Mouse (Mus musculus) macrophage (primary cell): ENCODE measurements around the gene Mitf. TPM values are rescaled to one million over a fixed set of nuclear protein-coding genes. Genes with fewer than 3 reads are reported as not detected.

ENCODE experiments used
- H3K27ac ChIP-seq: fragments of 350-480 bp; formaldehyde crosslinking; 2 replicates; pipeline ENCODE4 v1.9.0; 2021
- H3K36me3 ChIP-seq: fragments of 350-480 bp; formaldehyde crosslinking; 2 replicates; pipeline ENCODE4 v1.9.0; 2021; ENCODE audit errors: inconsistent target
- H3K4me3 ChIP-seq: fragments of 350-480 bp; formaldehyde crosslinking; 2 replicates; pipeline ENCODE4 v1.9.0; 2021; ENCODE audit errors: inconsistent target
- H3K79me2 ChIP-seq: fragments of 350-480 bp; formaldehyde crosslinking; 2 replicates; pipeline ENCODE4 v1.9.0; 2021; ENCODE audit errors: inconsistent target
- WGBS: methylation state at CpG from one replicate; pipeline ENCODE4 v1.1.7; 2026; ENCODE audit warnings: inconsistent platforms; ENCODE audit not compliant: missing documents; 5-methylcytosine and 5-hydroxymethylcytosine counted together
- polyA plus RNA-seq: library from polyadenylated mRNA; stranded (reverse); fragments of 250-400 nt; gene quantifications from 3 replicates; pipeline ENCODE4 v1.2.4, GENCODE M21; 2018; ENCODE audit warnings: inconsistent platforms

Mitf gene
- polyA plus RNA-seq, 1 experiment from 2014 or later: 41.8 TPM

- WGBS: 95% methylated on average over 10 of the region's 10 CpGs
- H3K79me2 ChIP-seq: peaks cover 7% of the 10 kb centered on the region; the same call in 1 of the 2 replicates
These were observed 149.8 kb downstream of the Mitf start for GRCm38 (mm10) chr6:97956636-97957035.

GRCm38 (mm10) chr6:97958276-97958675 lies 151.4 kb downstream of the Mitf start:
- no peak overlapping the region for H3K4me3 ChIP-seq
- H3K27ac ChIP-seq: no peak overlapping the region
- H3K36me3 ChIP-seq: peaks cover 15% of the 10 kb centered on the region; the same call in 1 of the 2 replicates
- no peaks in the 10 kb centered on the region; the same call in 1 of the 2 replicates for H3K79me2 ChIP-seq
- WGBS: 92% methylated on average over 4 of the region's 4 CpGs

More at GRCm38 (mm10) chr6:97956636-97957035, 149.8 kb downstream of the Mitf start:
- Histone ChIP-seq H3K27ac (no peak overlapping the region), H3K36me3 (peaks cover 22% of the 10 kb centered on the region; the same call in 1 of the 2 replicates), H3K4me3 (no peak overlapping the region)

GRCm38 (mm10) chr6:97961776-97962175 lies 154.9 kb downstream of the Mitf start:
- no peak overlapping the region for H3K27ac ChIP-seq
- peaks cover 8% of the 10 kb centered on the region; the same call in 1 of the 2 replicates for H3K79me2 ChIP-seq
- 83% methylated on average over 2 of the region's 2 CpGs for WGBS
- H3K36me3 ChIP-seq: no peaks in the 10 kb centered on the region; the same call in 1 of the 2 replicates
- no peak overlapping the region for H3K4me3 ChIP-seq

- Histone ChIP-seq H3K36me3 (no peaks in the 10 kb centered on the region; the same call in 1 of the 2 replicates), H3K4me3 (no peak overlapping the region), H3K27ac (no peak overlapping the region), H3K79me2 (peaks cover 8% of the 10 kb centered on the region; the same call in 1 of the 2 replicates)
- WGBS: 100% methylated on average over 1 of the region's 1 CpGs
These were observed 155.5 kb downstream of the Mitf start for GRCm38 (mm10) chr6:97962311-97962710.

GRCm38 (mm10) chr6:97964750-97965149 lies 157.9 kb downstream of the Mitf start:
- 100% methylated on average over 3 of the region's 3 CpGs for WGBS
- H3K4me3 ChIP-seq: no peak overlapping the region
- no peaks in the 10 kb centered on the region for H3K36me3 ChIP-seq
- peaks cover 8% of the 10 kb centered on the region; the same call in 1 of the 2 replicates for H3K79me2 ChIP-seq
- no peak overlapping the region for H3K27ac ChIP-seq

GRCm38 (mm10) chr6:97981668-97982067 lies 174.8 kb downstream of the Mitf start:
- H3K36me3 ChIP-seq: no peaks in the 10 kb centered on the region
- no peak overlapping the region for H3K27ac ChIP-seq
- peaks cover 63% of the 10 kb centered on the region; the same call in 1 of the 2 replicates for H3K79me2 ChIP-seq
- 91% methylated on average over 9 of the region's 9 CpGs for WGBS
- H3K4me3 ChIP-seq: no peak overlapping the region

GRCm38 (mm10) chr6:97985658-97986057 lies 178.8 kb downstream of the Mitf start:
- Histone ChIP-seq H3K36me3 (no peaks in the 10 kb centered on the region), H3K4me3 (no peak overlapping the region), H3K79me2 (peaks cover 78% of the 10 kb centered on the region; the same call in 1 of the 2 replicates), H3K27ac (no peak overlapping the region)
- 96% methylated on average over 9 of the region's 9 CpGs for WGBS

GRCm38 (mm10) chr6:97986417-97986816 lies 179.6 kb downstream of the Mitf start:
- Histone ChIP-seq H3K79me2 (peaks cover 76% of the 10 kb centered on the region; the same call in 1 of the 2 replicates), H3K4me3 (no peak overlapping the region), H3K27ac (no peak overlapping the region), H3K36me3 (no peaks in the 10 kb centered on the region)
- 92% methylated on average over 3 of the region's 3 CpGs for WGBS

GRCm38 (mm10) chr6:97993507-97993906 lies 186.7 kb downstream of the Mitf start:
- Histone ChIP-seq H3K36me3 (peaks cover 29% of the 10 kb centered on the region), H3K27ac (no peak overlapping the region), H3K79me2 (peaks cover 32% of the 10 kb centered on the region; the same call in 1 of the 2 replicates), H3K4me3 (no peak overlapping the region)
- 98% methylated on average over 10 of the region's 12 CpGs for WGBS

- Histone ChIP-seq H3K4me3 (no peak overlapping the region), H3K36me3 (peaks cover 47% of the 10 kb centered on the region), H3K79me2 (peaks cover 11% of the 10 kb centered on the region; the same call in 1 of the 2 replicates), H3K27ac (no peak overlapping the region)
- 30% methylated on average over 11 of the region's 11 CpGs for WGBS
These were observed 188.9 kb downstream of the Mitf start for GRCm38 (mm10) chr6:97995606-97996307.

GRCm38 (mm10) chr6:98001551-98001950 lies 194.7 kb downstream of the Mitf start:
- 89% methylated on average over 4 of the region's 4 CpGs for WGBS

GRCm38 (mm10) chr6:98003114-98003513 lies 196.3 kb downstream of the Mitf start:
- Histone ChIP-seq H3K36me3 (peaks cover 69% of the 10 kb centered on the region), H3K79me2 (no peaks in the 10 kb centered on the region), H3K4me3 (no peak overlapping the region), H3K27ac (no peak overlapping the region)
- 19% methylated on average over 2 of the region's 3 CpGs for WGBS

More at GRCm38 (mm10) chr6:98001551-98001950, 194.7 kb downstream of the Mitf start:
- Histone ChIP-seq H3K4me3 (no peak overlapping the region), H3K79me2 (no peaks in the 10 kb centered on the region), H3K36me3 (peaks cover 70% of the 10 kb centered on the region), H3K27ac (no peak overlapping the region)

- H3K79me2 ChIP-seq: no peaks in the 10 kb centered on the region
- no peak overlapping the region for H3K4me3 ChIP-seq
- no peak overlapping the region for H3K27ac ChIP-seq
- WGBS: 80% methylated on average over 1 of the region's 1 CpGs
- peaks cover 67% of the 10 kb centered on the region for H3K36me3 ChIP-seq
These were observed 198.7 kb downstream of the Mitf start for GRCm38 (mm10) chr6:98005566-98005965.

GRCm38 (mm10) chr6:98015066-98015465 lies 208.2 kb downstream of the Mitf start:
- no peak overlapping the region for H3K27ac ChIP-seq
- 99% methylated on average over 5 of the region's 5 CpGs for WGBS
- no peaks in the 10 kb centered on the region for H3K79me2 ChIP-seq
- H3K36me3 ChIP-seq: peaks cover 94% of the 10 kb centered on the region
- no peak overlapping the region for H3K4me3 ChIP-seq

- 45% methylated on average over 5 of the region's 5 CpGs for WGBS
- H3K4me3 ChIP-seq: no peak overlapping the region
These were observed 209.0 kb downstream of the Mitf start for GRCm38 (mm10) chr6:98015819-98016218.

More at GRCm38 (mm10) chr6:98015819-98016218, 209.0 kb downstream of the Mitf start:
- H3K36me3 ChIP-seq: peaks cover 96% of the 10 kb centered on the region
- H3K27ac ChIP-seq: no peak overlapping the region
- H3K79me2 ChIP-seq: no peaks in the 10 kb centered on the region
